Mouse (Mus musculus) ES-Bruce4 (cell line): ENCODE results near the gene Olfr1423.
"Not testable (repeated sequence)": the region's sequence is repeated elsewhere in the genome, so short reads cannot be mapped to it uniquely, and the experiment has no call there.

Experiments used
- CTCF ChIP-seq: IDR thresholded peaks from one replicate; pipeline ENCODE4 v1.8.1; 2011; ENCODE audit warnings: low read depth, low read length
- POLR2A ChIP-seq: IDR thresholded peaks from one replicate; pipeline ENCODE4 v1.8.1; 2011; ENCODE audit warnings: low read length; ENCODE audit not compliant: insufficient read depth

GRCm38 (mm10) chr19:12077631-12078030 is 36.5 kb upstream of the Olfr1423 start, which contains the start of gene Olfr1425:
- not testable (repeated sequence) for TF ChIP-seq POLR2A, CTCF
